Mouse (Mus musculus): ENCODE measurements at regions not wholly inside any gene's neighbourhood (a gene's known extent, or its start where the extent isn't known, plus 50 kb on each side); places are given as distances from the start of the nearest gene placed in this dataset.
"Not testable (repeated sequence)": the region's sequence is repeated elsewhere in the genome, so short reads cannot be mapped to it uniquely, and the experiment has no call there.

DNA sequence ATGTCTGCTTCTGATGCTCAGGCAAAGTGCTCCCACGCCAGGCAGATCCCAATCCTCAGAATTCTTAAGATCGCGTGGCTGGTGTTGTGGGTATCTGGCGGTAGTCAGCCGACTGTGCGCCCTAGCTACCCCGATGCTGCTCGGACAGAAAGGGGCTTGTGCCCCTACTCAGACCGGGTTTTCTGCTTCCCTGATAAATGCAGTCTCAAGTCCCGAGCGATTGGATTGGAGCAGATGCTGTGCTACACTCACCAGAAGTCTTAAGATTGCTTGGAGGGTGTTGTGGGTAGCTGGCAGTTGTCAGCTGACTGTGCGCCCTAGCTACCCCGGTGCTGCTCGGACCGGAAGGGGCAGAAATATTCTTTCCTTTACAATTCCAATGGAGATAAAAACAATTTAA, 99.3 kb downstream of the Gm7489 start:
- not testable (repeated sequence) for DNase-seq (ENCODE audit: low read depth, low spot score)

DNA sequence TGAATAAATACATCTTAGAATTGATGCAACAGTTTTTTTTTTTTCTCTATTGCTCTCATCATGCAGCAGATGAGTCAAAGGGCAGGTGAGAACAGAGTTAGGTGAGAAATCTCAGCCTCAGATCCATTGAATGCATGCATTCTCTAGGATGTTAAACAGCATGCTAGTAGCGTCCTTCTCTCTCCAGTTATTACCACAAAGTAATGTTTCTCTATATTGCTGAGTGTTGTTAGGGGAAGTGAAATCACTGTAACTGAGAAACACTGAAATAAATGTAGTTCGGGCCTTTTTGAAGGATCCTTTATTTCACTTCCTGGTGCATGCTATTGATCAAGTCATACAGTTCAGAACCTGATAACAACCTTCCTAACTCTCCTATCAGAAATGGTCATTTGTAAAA, 105.2 kb downstream of the Gm7489 start:
- no peak for DNase-seq (ENCODE audit: low read depth, low spot score)

DNA sequence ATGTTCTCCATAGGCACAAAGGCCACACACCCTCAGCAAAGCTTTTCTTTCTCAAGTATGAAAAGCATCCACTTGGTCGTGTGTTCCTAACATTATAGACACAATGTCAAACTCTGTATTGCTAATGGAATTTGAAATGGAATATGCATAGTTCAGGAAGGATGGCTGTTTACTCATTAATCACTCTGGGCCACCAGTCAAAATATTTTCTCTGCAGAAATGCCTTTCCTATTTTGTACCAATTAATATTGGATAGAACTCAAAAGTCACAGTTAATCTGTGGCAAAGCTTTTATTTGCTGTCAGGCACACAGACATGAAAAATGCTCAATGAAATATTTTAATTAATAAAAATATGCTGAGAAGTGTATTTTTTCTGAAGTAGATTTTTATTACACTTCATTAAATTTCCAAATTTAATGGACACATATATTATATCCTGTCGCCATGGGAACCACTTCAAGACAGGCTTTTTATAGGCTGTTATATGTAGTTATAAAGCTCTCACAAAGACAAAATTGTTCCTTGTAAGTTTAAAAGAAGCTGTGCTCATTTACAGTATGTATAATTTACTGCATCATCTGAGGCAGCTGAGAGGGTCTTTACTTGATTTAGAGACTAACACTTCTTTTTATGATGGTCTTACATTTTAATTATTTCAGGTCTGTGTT, 110.6 kb downstream of the Gm7489 start:
- no peak for DNase-seq (ENCODE audit: low read depth, low spot score)

DNA sequence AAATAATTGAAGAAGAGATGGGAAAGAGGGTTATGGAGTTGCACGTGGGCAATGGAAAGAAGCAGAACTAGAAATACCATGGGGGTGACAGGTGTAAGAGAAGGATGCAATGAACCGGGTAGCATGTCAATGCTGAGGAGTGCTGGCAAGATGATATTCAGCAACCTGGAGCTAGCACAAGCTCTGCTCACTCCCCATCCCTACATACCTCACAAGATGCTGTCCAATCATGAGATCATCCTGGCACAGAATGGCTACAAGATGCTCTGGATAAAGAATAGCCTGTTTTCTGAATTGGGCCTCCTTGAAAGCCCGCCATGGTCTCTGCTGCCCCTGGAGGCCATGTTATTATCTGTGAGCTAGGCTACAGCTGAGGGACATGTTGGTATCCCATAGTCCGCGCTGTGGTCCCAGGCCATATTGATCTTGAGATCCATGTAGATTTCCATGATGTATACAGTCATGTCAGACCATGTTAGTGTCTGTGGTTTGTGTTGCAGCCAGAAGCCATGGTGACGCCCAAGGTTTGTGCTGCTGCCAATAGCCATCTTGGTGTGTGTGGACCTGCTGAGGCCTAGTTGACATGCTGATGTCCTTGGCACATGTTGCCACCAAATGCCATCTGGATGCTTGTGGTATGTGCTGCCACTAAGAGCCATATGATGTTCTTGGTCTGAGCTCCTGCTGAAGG, 114.0 kb downstream of the Gm7489 start:
- no peak for DNase-seq (ENCODE audit: low read depth, low spot score)

DNA sequence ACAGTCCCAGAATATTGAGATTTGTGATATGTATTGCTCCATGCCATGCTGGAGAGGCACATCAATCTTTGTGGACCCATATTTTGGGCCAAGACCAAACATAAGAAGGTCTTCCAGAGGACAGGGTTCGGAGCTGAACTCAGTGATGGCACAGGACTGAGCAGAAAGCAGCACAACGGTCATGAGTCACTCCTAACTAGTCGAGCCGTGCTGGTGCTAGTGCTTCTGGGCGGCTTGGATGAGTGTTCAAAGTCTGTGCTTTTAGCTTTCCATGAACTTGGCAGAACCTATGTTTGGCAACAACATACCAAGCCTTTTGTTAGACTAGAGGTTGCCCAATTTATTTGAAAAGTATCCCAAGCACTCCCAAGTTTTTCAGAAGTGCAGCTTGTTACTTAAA, 149.1 kb downstream of the Gm7489 start:
- no peak for DNase-seq (ENCODE audit: low read depth, low spot score)

DNA sequence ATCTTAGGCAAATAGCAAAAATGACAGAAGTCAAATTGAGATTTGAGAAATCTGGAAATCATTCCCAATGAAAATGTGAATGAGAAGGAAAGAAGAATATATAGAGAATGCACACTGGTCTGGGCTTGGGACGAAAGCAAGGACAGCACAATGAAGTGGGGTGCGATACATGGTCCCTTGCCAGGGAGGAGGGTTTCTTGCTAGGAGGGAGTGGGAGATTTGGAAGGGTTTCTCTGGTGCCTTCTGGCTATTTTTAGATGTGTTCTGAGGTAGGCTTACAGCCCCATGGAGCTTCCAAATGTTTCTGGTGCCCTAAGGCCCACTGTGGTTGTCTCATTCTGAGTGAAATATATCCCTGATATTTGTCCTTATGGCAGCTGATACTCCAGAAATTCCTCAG, 166.0 kb downstream of the Gm7489 start:
- DNase-seq (ENCODE audit: low read depth, low spot score), result no peak

DNA sequence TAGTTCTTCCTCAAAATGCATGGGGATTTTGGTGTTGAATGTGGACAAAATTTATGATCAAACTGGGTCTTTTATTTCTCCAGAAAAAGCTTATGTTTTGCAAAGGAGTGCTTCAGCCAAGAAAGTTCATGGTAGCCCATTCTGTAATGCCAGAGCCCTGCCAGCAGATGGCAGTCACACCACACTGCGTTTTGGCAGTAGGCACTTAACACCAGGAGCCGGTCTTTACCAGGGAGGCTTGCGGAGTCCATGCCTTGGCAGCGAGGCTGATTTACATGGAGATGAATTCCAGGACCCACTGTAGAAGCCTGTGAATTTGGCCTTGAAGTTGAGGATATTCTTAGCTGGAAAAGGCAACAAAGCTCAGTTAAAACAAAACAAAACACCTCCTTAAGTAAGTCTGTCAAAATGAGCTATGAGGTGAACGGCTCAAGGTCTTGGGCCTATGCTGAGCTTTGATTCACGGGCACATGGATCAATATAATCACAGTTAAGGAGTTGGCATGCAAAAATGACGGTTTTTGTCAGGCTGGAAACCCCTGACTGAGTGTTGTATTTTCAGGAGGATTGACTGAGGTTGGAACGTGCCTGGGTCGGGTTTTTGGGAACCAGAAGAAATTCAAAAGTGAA, 185.4 kb downstream of the Gm7489 start:
- DNase-seq (ENCODE audit: low read depth, low spot score), result peak; percentile 34

DNA sequence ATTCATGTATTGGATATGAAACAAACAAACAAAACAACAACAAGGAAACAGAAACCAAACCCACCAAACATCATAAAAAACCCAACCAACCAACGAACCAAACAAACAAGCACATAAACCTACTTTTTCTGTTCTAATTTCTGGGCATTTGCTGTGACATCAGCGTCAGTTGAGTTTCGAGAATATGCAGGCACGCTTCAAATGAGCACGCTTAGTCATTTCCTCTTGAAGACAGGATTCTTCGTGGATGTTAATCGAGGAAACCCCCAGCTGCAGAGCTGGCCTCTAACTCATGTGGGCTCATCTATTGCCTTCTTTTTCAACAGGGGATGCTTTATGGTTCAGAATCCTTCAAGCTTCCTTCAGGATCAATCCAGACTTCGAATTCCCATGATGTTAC, 187.0 kb downstream of the Gm7489 start:
- DNase-seq (ENCODE audit: low read depth, low spot score), result no peak

DNA sequence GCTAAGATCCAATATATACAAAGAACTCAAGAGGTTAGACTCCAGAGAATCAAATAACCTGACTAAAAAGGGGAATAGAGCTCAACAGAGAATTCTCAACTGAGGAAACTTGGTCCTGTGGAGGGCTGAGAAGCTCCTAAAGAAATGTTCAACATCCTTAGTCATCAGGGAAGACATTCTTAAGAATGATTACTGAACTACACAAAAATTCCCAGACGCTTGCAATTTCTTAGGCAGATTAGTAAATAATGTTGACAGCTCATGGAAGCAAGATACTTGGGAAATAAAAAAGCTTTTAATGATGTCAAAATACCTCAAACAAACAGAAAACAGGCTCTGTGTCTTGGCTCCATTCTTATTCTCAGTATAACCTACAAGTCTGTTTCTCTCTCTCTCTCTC, 206.6 kb downstream of the Gm7489 start:
- no peak for DNase-seq (ENCODE audit: low read depth, low spot score)

DNA sequence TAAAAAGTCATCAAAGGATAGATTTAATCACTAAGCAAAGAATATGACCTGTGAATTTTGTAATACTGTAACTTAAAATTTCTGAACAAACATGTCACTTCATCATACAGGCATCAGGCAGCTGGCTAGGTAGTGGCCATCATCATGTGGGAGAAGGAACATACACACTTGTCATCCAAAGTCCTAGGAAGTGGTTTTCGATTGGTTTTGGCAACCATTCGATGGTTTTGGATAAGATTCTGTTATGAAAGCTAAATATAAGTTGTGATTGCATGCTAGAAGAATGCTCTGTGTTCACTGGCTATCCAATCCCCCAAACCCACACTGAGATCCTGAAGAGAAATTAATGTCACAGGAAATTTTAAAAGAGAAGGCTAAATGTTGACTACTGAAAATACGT, 207.7 kb downstream of the Gm7489 start:
- DNase-seq (ENCODE audit: low read depth, low spot score), result no peak

DNA sequence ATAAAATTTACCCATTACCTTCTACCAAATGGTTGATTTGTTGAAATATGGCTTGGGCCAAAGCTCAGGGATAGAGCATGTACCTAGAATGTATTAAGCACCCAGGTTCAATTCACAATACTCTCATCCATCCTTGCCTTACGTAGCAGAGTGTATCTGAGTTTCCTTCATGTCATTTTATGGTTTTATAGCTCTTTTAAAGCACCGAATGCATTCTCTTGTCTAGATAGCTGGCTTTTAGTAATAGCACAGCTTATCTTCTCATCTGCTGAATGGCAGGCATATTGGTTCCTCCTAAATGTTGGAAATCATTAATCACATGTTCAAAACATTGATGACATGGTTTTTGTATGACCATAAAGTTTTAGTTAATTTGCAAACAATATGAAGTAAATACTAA, 212.8 kb downstream of the Gm7489 start:
- no peak for DNase-seq (ENCODE audit: low read depth, low spot score)

DNA sequence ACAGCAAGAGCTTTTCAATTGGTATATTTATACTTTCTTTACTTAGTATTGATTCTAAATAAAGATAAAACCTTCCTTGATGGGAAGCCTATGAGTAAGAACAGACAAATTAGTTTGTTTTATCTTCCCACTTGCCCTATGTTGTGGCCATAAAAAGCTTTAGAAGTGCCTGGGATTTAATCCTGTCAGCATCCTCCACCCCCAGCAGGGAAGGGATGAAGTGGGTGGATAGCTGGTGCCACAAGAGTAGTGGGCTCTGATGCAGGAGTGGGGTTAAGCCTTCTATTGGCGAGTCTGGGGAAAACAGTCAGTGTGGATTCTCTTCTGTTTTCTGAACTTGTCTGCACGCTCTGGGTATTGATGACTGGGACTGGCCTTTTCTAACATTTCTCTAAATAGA, 227.7 kb downstream of the Gm7489 start:
- no peak for DNase-seq (ENCODE audit: low read depth, low spot score)

DNA sequence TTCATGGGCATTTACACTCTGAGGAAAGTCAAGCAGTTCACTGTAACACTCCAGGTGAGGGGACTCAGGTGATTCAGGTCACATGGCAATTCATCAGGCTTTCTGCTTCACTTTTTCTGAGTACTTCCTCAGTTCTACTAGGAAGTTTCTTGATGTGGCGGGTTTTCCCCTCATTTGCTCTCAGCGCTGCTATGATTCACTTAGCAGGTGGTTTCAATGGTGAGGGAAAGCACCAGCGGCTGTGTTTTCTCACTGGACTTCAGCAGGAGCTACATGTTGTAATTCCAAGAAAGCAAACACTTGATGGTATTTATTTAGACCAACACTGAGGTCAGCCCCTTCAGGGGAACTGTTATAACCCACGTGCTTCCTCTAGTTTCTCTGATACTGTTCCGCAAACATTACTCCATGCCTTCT, 229.4 kb downstream of the Gm7489 start:
- no peak for DNase-seq (ENCODE audit: low read depth, low spot score)

DNA sequence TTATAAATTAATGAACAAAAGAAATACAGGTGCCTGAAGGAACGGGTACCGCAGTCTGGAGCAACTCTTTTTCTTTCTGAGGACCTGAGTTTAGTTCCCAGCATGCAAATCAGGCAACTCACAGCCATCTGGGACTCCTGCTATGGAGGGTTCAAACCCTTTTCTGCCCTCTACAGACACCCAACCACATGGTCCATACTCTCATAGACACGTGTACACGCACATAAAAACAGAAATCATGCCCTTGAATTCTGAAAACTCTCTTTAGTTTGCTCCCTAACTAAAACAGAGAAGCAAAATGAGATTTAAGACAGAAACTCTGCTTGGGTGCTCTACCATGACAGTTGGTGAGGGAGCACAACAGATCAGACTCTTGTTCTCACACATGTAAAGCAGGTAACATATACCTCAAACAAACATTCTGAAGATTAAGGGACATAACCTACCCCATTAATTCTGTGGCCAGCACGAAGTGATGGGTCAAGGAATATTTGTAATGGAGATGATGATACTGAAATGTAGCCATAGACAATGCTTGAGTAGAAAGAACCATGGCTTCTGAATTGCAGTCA, 233.3 kb downstream of the Gm7489 start:
- no peak for DNase-seq (ENCODE audit: low read depth, low spot score)

DNA sequence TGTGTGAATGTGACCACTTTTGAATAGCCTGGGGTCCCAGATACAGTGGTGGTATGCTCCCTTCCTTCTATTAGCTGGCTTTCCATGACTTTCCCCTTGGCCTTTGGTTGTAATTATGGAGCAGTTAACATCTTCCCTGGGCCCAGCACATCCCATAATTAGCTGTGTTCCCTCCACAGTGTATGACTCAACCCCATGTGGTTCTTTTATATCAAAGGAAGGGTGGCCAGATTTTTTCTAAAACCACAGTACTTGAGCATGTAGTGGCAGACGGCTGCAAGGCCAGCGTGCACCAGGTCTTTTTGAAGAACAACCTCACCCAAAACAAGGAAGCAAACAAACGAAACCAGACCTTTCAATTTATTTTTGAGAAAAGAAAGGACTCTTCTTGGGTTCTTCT, 235.8 kb downstream of the Gm7489 start:
- DNase-seq (ENCODE audit: low read depth, low spot score), result no peak

DNA sequence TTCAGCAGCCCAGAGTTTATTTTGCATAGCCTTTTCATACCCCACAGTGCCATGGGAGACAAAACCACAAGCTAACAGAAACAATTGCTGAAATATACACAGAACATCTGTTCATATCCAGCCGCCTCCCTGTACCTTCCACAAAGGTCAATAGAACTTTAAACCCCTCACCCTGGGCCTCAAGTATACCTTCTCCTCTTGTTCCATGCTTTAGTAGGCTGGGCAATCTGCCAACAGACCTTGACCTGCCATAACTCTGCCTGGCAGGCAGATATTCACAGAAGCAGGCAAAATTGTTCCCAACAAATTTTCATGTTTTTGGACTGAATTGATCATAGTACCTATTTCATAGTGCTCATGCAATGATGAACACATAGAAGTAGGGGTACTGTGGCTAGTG, 279.6 kb downstream of the Gm7489 start:
- no peak for DNase-seq (ENCODE audit: low read depth, low spot score)

DNA sequence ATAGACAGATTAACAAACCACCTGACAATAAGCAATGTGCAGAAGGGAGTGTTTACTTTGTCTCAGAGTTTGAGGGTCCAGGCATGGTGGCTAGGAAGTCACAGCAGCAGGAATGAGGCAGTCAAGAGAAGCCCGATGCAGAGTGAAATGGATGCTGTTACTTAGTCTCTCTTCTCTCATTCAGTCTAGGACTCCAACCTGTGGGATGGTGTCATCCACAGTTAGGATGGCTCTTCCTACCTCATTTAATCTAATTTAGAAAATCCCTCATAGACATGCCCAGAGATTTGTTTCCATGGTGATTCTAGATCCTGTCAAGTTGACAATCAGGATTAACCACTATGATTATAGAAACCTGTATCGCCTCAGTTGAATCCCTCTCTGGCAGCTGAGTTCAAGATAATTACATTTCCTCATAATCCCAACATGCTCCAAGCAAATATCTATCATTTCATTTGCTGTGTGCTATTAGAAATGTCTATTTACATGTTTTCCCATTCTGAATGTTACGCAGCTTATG, 283.2 kb downstream of the Gm7489 start:
- no peak for DNase-seq (ENCODE audit: low read depth, low spot score)

DNA sequence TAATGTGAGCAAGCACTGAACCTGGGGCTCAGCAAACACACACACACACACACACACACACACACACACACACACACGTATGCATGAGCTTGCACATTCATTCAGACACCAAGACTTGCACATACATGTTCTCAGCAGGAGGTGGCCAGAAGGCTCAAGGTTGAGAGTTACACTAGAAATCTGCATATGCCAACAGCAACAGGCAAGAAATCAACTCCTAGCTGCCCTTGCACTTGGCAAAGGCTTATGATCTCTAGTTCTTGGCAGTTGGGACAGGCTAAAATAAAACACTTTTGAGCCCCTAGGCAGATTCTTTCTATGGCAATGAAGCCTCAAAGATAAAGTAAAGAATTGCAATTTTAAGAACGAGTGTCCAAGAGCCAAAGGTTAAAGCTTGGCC, 292.5 kb downstream of the Gm7489 start:
- no peak for DNase-seq (ENCODE audit: low read depth, low spot score)

DNA sequence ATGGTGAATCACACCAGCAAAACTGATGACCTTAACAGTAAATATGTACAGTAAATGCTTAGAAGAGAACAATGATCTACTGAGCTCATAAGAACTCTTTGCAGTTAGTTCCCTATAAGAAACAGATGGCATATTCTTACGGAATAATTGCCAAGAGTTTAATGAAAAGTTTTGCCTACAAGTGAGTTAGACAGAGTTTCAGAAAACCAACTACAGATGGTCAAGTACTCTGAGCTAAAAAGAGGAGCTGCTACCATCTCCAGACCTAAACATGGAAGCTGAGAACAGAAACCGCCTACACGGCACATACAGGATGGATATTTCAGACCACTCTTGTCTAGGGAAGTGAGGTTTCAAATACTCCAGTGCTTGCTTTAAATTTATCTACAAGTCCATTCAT, 293.1 kb downstream of the Gm7489 start:
- DNase-seq (ENCODE audit: low read depth, low spot score), result no peak

All from CD4-positive, CD25-positive, alpha-beta regulatory T cell, adult 2 months (primary cell).